Mouse (Mus musculus): ENCODE measurements at regions not wholly inside any gene's neighbourhood (a gene's known extent, or its start where the extent isn't known, plus 50 kb on each side); places are given as distances from the start of the nearest gene placed in this dataset.
A peak's percentile ranks its signal among the peaks of the same experiment; 100 is the strongest.

DNA sequence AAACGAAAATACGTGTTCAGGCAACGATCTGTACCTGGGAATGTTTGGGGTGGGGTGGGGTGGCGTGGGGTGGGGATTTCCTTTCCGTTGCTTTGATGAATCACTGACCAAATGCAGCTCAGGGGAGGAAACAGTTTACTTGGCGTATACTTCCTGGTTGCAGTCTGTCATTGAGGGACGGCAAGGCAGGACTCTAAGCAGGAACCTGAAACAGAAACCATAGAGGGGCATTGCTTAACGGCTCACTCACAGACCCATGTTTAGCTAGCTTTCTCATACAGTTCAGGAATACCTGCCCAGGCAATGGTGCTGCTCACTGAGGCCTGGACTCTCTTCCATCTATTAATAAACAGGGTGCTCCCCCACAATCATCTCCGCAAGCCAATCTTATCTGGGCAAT, 55.1 kb upstream of the Smox start:
- DNase-seq (ENCODE audit: low spot score), result no peak

DNA sequence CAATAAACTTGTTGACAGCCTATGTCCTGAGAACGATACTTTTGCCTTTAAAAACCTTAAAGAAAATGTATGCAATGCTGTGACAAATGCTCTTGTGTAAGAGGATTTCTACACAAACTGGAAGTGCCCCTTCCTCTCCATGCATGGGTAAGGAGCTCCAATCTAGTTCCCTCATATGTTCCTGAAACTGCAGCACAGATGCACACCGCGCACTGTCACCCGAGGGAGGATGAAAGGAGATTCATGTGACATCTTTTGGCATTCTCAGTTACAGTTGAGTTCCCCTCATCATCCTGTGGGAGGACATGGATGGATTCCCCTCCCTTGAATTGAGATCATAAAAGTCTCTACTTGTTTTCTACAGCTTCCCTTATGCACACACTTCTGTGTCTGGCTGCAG, 60.8 kb upstream of the Smox start:
- DNase-seq (ENCODE audit: low spot score), result no peak

DNA sequence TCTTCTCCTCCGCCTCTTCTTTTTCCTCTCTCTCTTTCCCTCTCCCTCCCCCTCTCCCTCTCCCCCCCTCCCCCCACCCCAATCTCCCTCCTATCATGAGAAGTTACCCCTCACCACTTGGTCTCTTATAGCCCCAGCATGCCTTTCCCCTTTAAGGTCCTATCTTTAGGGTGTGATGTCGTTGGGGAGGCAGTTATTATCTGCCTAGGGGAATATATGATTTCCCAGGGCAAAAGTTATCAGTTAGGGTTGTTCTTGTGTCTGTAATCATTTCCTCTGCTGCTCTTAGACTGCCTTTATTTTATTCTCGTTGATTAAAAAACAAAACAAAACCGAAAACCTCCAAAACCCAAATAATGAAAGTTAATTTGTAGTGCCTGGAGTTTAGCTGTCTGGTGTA, 63.2 kb upstream of the Smox start:
- DNase-seq (ENCODE audit: low spot score), result no peak

DNA sequence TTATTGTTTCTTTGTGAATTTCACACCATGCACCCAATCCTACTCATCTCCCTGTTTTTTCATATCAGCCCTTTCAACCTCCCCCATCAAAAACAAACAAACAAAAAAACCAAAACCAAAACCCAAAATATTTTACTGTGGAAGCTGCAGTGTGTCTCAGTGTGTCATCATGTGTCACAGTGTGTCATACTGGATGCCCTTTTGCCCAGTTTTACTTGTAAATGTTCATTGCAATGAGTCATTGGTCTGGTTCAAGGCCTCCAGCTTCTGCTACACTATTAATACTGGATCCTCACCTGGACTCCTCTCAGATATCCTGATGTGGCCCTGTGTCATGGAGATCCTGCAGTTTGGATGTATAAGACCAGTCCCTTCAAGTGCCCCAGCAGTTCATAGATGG, 64.4 kb upstream of the Smox start:
- DNase-seq (ENCODE audit: low spot score), result no peak

DNA sequence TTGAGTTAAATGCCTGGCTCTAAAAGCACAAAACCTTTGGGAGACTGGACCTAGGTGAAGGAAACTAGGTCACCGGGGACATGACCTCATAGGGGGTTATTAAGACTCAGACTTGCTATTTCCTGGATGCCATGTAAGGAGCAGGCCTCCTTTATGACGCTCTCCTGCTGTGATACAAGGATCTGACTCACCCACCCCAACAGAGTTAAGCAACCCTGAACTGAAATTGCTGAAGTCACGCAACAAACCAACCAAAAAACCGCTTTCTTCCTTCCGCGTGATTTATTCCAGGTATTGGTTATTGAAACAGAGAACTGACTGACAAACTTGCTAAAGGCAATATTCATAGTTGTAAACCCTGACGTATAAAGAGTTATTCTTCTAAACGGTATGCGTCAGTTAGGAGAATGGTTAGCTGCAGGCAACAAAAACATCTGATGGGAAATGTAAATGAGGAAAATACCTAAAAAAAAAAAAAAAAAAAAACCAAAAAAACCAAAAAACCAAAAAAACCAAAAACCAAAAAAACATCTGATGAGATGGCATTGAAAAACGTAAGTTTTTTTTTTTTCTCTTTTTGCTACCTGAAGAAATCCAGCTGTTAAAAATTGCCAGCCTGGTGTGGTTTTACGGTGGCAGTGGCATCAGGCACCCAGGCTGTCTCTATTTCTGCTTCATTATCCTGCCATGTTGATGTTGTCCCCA, 67.5 kb upstream of the Smox start:
- no peak for DNase-seq (ENCODE audit: low spot score)

DNA sequence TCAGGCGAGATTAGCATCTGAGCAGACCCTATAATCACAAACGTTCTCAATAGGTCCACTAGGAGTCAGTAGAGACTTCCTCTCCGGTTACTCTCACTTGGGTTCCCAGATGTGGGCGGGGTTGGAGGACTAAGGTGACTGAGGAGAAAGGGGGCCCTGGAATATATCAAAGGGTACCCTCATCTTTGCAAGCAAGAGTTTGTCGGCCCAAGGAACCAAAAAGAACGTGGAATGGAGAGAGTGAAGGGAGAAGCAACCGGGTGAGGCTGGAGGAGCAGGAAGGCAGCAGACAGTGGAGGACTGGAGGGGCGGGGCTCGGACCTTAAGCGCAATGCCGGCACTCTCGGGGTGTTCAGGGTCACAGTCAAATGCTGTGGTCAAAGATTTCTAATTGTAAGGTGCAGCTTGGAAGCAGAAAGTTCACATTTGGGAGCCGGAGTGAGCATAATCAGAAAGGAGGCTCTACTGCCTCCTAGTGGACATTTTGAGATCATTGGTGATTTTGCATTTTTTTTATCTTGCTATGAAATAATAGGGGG, 68.3 kb upstream of the Smox start:
- DNase-seq (ENCODE audit: low spot score), result peak; percentile 59

- no peak for DNase-seq (ENCODE audit: low spot score)
Measured at GRCm38 (mm10) chr2:131418130-131418529, 65.4 kb upstream of the Rnf24 start.

DNA sequence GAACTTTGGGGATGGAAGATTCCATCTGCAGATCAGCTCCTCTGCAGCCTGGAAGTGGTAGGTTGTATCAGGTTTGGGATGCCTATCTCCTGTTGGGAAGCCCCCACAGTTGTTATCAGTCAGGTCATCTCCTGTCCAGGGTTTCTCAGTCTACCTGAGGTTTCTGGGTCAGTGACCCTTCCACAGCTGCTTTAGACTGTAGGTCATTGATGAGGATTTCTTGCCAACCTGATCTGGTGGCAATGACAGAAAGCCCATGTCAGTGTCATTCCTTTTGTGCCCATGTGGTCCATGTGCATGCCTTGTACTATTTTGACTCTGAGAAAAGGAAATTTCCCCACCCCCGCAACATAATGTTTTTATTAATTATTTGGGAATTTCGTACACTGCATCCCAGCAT, 64.8 kb upstream of the Rnf24 start:
- no peak for DNase-seq (ENCODE audit: low spot score)

DNA sequence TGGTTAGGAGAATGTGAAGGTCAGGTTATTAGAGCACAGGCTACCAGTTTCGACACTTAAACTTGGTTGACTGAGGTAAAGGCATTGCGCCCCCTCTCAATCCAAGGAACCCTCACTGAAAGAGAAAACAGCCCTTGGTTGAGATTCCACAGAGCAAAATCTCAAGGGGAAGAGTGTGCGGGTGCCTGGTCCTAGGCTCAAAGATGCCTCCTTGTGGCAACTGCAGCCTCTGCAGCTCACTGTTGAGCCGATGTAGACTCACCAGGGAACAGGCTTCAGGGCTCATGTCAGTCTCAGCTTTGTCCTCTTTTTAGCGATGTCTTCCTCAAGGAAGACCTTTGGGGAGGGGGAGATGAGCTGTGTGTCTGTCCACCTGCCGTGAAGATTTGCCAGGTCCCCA, 63.8 kb upstream of the Rnf24 start:
- DNase-seq (ENCODE audit: low spot score), result peak; percentile 17

GRCm38 (mm10) chr2:131410906-131411520, 58.3 kb upstream of the Rnf24 start:
- no peak for DNase-seq (ENCODE audit: low spot score)

GRCm38 (mm10) chr2:131407337-131407736, 54.6 kb upstream of the Rnf24 start:
- no peak for DNase-seq (ENCODE audit: low spot score)

DNA sequence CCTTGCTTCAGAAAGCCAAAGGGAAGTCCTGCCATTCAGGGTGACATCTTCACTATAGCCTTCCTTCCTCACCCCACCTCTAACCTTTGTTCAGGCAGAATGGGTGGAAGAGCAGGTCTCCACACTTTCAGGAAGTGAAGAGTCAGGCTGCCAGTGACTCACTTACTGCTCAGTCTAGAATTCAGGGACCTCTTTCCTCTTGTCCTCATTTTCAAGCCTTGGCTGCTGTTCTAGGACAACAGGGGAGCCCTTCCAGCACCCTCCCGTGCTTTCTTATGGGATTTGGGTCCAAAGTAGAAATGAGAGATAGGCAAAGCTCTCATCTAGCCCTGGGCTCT, 51.5 kb upstream of the Rnf24 start:
- no peak for DNase-seq (ENCODE audit: low spot score)

DNA sequence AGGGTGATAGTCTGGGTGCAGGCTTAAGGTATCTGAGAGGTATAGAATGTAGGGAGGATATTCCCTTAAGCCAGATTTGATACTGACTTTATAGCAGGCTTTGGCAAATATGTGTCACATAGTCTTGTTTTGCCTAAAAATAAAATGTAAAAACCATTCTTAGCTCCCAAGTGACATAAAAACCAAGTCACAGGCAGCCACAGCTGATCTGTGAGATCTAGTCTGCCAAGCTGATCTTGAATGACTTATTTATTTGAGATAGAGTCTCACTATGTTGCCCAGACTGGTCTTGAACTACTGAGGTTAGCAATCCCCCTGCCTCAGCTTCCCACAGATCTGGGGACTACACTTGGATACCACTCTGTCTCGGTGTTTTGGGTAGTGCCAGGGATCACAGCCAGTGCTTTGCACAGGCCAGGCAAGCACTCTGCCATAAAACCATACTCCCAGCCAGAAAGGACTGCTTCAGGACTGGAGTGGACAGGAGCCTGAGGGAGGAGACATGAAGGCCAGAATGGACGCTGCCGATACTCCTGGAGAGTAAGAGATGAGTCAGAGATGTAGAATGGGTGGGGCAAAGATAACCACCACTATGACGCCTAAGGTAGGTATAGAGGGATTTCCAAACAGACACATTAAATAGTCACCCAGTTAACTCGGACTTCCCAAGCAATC, 51.0 kb upstream of the Rnf24 start:
- no peak for DNase-seq (ENCODE audit: low spot score)

All from testis, postnatal 14 days (tissue).